Mouse (Mus musculus) central nervous system, embryonic 14 days (tissue): Measurements from ENCODE around the gene Dusp22. TPM values are rescaled to one million over a fixed set of nuclear protein-coding genes. Genes with fewer than 3 reads are reported as not detected.

Experiments
- polyA plus RNA-seq: library from polyadenylated mRNA; depleted of rRNA; stranded (reverse); fragments of >200 nt; gene quantifications from 2 replicates; pipeline ENCODE4 v1.2.3, GENCODE M21; 2012; rRNA removed

The Dusp22 gene
- 15.8 and 19.4 TPM in 2 replicates for polyA plus RNA-seq

GRCm38 (mm10) chr13:30659613-30660505 lies at the start of gene Dusp22:
Dusp22 (plus strand) TSS chr13:30659999.

DNA sequence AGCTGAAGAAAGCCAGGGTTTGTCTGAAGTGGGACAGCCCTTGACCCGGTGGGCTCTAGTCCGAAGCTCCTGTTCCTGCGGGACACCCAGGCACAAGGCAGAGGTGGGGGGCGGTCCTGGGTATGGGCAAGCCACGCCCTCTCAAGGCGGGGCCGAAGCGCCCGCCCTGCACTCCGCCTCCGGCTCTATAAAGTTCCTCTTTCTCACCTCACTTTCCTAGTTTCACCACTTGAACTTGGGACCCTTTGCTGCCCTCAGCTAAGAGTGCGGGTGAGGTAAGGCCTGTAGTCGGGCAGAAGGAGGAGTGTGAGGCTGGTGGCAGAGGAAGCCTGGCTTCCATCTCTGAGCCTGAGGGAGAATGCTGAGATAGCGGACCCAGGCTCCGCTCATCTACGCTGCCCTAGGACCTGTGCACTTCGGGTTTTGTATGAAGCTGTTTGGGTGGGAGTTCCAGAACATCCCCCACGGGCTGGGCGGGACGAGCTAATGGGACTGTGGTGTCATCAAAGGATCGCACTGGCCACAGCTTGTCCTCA lies 89.3 kb downstream of the Dusp22 start, which contains the start of gene Irf4:
Irf4 (plus strand) TSS at position 206 of the 536 bp plus-strand sequence.

Other genes with a start within 250 kb of the Dusp22 start
- gene Uqcrfs1, start 114.6 kb upstream of the Dusp22 start, polyA plus RNA-seq: 149 and 161 TPM in 2 replicates
- gene Irf4, start 89.2 kb downstream of the Dusp22 start, polyA plus RNA-seq: 0.02 and 0.08 TPM in 2 replicates